Mouse (Mus musculus) bone marrow macrophage, adult 2 months (primary cell): ENCODE data around the gene Cmya5. TPM values are rescaled to one million over a fixed set of nuclear protein-coding genes. Genes with fewer than 3 reads are reported as not detected.
A peak's percentile ranks its signal among the peaks of the same experiment; 100 is the strongest.
"Not testable (repeated sequence)": the region's sequence is repeated elsewhere in the genome, so short reads cannot be mapped to it uniquely, and the experiment has no call there.

ENCODE experiments used
- H3K27ac ChIP-seq: 2 replicates; pipeline ENCODE4 v1.5.1; 2012; ENCODE audit warnings: low read depth, low read length; ENCODE audit not compliant: insufficient read depth
- H3K4me1 ChIP-seq: 2 replicates; pipeline ENCODE4 v1.6.1; 2012; ENCODE audit warnings: low read length; ENCODE audit not compliant: control insufficient read depth, insufficient read depth
- H3K4me3 ChIP-seq: 2 replicates; pipeline ENCODE4 v1.5.1; 2012; ENCODE audit warnings: mild to moderate bottlenecking, low read length, moderate library complexity; ENCODE audit not compliant: insufficient read depth
- CTCF ChIP-seq: IDR thresholded peaks from 2 replicates; pipeline ENCODE4 v1.5.1; 2012; ENCODE audit warnings: low read depth, mild to moderate bottlenecking, low read length, moderate library complexity
- POLR2A ChIP-seq: IDR thresholded peaks from 2 replicates; pipeline ENCODE4 v1.6.1; 2012; ENCODE audit warnings: mild to moderate bottlenecking, low read depth, low read length, borderline replicate concordance
- polyA plus RNA-seq: library from polyadenylated mRNA; stranded (reverse); fragments of >200 nt; gene quantifications from 2 replicates; pipeline ENCODE4 v1.2.4, GENCODE M21; 2012; ENCODE audit not compliant: missing spikeins, insufficient read depth, insufficient read length

Cmya5 gene
- polyA plus RNA-seq: 0.04 TPM in 1 of 2 replicates, not detected in the other

GRCm38 (mm10) chr13:93144336-93145167 is at the start of gene Cmya5:
TSS of gene Cmya5 (minus strand) at chr13:93144724.
- Histone ChIP-seq H3K27ac (no peak within 1 kb of the TSS), H3K4me1 (no peaks in the 10 kb centered on the region), H3K4me3 (no peak within 1 kb of the TSS)
- no peak for TF ChIP-seq POLR2A
- TF ChIP-seq CTCF: no peak

- Histone ChIP-seq H3K27ac (peak overlapping the region; percentile 59), H3K4me1 (peaks cover 17% of the 10 kb centered on the region), H3K4me3 (peak overlapping the region; percentile 54)
- TF ChIP-seq CTCF (no peak), POLR2A (no peak)
These were observed 48.1 kb upstream of the Cmya5 start for GRCm38 (mm10) chr13:93192646-93193026.

GRCm38 (mm10) chr13:93191831-93192645 is 47.5 kb upstream of the Cmya5 start, which contains the start of gene Tent2:
TSS of gene Tent2 (minus strand) at chr13:93192385.
- Histone ChIP-seq H3K27ac (peak within 1 kb of the TSS; percentile 96), H3K4me1 (peaks cover 18% of the 10 kb centered on the region), H3K4me3 (peak within 1 kb of the TSS; percentile 79)
- TF ChIP-seq POLR2A (no peak), CTCF (no peak)

- TF ChIP-seq CTCF: no peak
- TF ChIP-seq POLR2A: no peak
- H3K4me3 ChIP-seq: peak overlapping the region; percentile 11; the same call in 1 of the 2 replicates
- H3K4me1 ChIP-seq: peaks cover 16% of the 10 kb centered on the region
- no peak overlapping the region for H3K27ac ChIP-seq
These were observed 44.9 kb upstream of the Cmya5 start for GRCm38 (mm10) chr13:93189416-93189815.

GRCm38 (mm10) chr13:93188738-93189137 is 44.2 kb upstream of the Cmya5 start:
- Histone ChIP-seq H3K27ac (no peak overlapping the region), H3K4me3 (0 out of 2 replicates have a peak overlapping the region, but pooled peaks have one; percentile 20), H3K4me1 (peaks cover 16% of the 10 kb centered on the region)
- TF ChIP-seq CTCF (no peak), POLR2A (no peak)

- peaks cover 17% of the 10 kb centered on the region for H3K4me1 ChIP-seq
- H3K4me3 ChIP-seq, H3K27ac ChIP-seq: not testable (repeated sequence)
These were observed 43.3 kb upstream of the Cmya5 start for GRCm38 (mm10) chr13:93187792-93188191.

- peaks cover 10% of the 10 kb centered on the region; the same call in 1 of the 2 replicates for H3K4me1 ChIP-seq
- TF ChIP-seq POLR2A (no peak), CTCF (no peak)
- H3K4me3 ChIP-seq: no peak overlapping the region
- no peak overlapping the region; the same call in 1 of the 2 replicates for H3K27ac ChIP-seq
These were observed 35.8 kb upstream of the Cmya5 start for GRCm38 (mm10) chr13:93180351-93180750.

- TF ChIP-seq POLR2A (no peak), CTCF (no peak)
- Histone ChIP-seq H3K4me3 (no peak overlapping the region), H3K4me1 (peaks cover 10% of the 10 kb centered on the region; the same call in 1 of the 2 replicates), H3K27ac (no peak overlapping the region)
These were observed 35.0 kb upstream of the Cmya5 start for GRCm38 (mm10) chr13:93179522-93179921.

GRCm38 (mm10) chr13:93177571-93177970 is 33.0 kb upstream of the Cmya5 start:
- no peak overlapping the region for H3K4me3 ChIP-seq
- H3K27ac ChIP-seq: no peak overlapping the region

GRCm38 (mm10) chr13:93163303-93163702 is 18.8 kb upstream of the Cmya5 start:
- TF ChIP-seq POLR2A (no peak), CTCF (no peak)
- no peaks in the 10 kb centered on the region for H3K4me1 ChIP-seq

More at GRCm38 (mm10) chr13:93177571-93177970, 33.0 kb upstream of the Cmya5 start:
- TF ChIP-seq CTCF: no peak
- no peak for TF ChIP-seq POLR2A
- peaks cover 8% of the 10 kb centered on the region; the same call in 1 of the 2 replicates for H3K4me1 ChIP-seq

GRCm38 (mm10) chr13:93162456-93162855 is 17.9 kb upstream of the Cmya5 start:
- no peak overlapping the region for H3K27ac ChIP-seq
- H3K4me3 ChIP-seq: no peak overlapping the region
- no peak for TF ChIP-seq POLR2A
- TF ChIP-seq CTCF: no peak
- no peaks in the 10 kb centered on the region for H3K4me1 ChIP-seq

More at GRCm38 (mm10) chr13:93163303-93163702, 18.8 kb upstream of the Cmya5 start:
- H3K27ac ChIP-seq: no peak overlapping the region
- H3K4me3 ChIP-seq: no peak overlapping the region
